Mouse (Mus musculus) brain, embryonic 18.5 days (tissue): ENCODE results near the gene Gm3629.
"Not testable (repeated sequence)": the region's sequence is repeated elsewhere in the genome, so short reads cannot be mapped to it uniquely, and the experiment has no call there.

Experiments
- DNase-seq: peaks from one replicate; pipeline ENCODE4 v3.0.0-alpha.2; 2012; ENCODE audit warnings: low read depth, low spot score

The Gm3629 gene

GRCm38 (mm10) chr14:6590513-6590912 is at the start of gene Gm3629:
Gm3629 (minus strand) TSS chr14:6590613.
- not testable (repeated sequence) for DNase-seq

GRCm38 (mm10) chr14:6622318-6622717 is 31.9 kb upstream of the Gm3629 start, which contains the start of gene Gm3460:
Gm3460 (minus strand) TSS chr14:6622418.
- DNase-seq = not testable (repeated sequence)

DNA sequence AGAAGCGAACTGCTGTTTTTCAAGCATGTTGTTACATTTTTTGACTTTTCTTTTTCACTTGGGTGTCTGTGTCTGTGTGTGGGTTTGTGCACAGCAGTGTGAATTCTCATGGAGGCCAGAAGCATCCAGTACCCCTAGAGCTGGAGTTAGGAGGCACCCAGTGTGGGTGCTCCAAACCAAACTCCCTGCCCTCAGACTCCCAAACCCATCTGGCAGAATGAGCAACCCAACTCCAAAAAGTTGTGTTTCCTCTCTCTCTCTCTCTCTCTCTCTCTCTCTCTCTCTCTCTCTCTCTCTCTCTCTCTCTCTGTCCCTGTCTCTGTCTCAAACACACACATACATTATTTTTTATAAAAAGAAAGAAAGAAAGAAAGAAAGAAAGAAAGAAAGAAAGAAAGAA is 16.0 kb upstream of the Gm3629 start:
- DNase-seq = not testable (repeated sequence)

GRCm38 (mm10) chr14:6605004-6605403 is 14.6 kb upstream of the Gm3629 start:
- DNase-seq = not testable (repeated sequence)

GRCm38 (mm10) chr14:6604551-6604950 is 14.1 kb upstream of the Gm3629 start:
- not testable (repeated sequence) for DNase-seq

GRCm38 (mm10) chr14:6537190-6537589 is 53.2 kb downstream of the Gm3629 start, which contains the start of gene Gm8356:
Gm8356 (minus strand) TSS chr14:6537290.
- DNase-seq = not testable (repeated sequence)
